Mouse (Mus musculus) T-cell, adult 2 months (primary cell): ENCODE data around the gene Rhox2e.
"Not testable (repeated sequence)": the region's sequence is repeated elsewhere in the genome, so short reads cannot be mapped to it uniquely, and the experiment has no call there.

ENCODE experiments used
- DNase-seq: peaks from one replicate; pipeline ENCODE4 v3.0.0; 2022; ENCODE audit warnings: low spot score

Gene Rhox2e

GRCm38 (mm10) chrX:37530152-37530551, at the start of gene Rhox2e:
TSS of gene Rhox2e (plus strand) at chrX:37530452.
- not testable (repeated sequence) for DNase-seq

- not testable (repeated sequence) for DNase-seq
Measured at GRCm38 (mm10) chrX:37514059-37514458, 16.2 kb upstream of the Rhox2e start, which contains the start of gene Rhox4d. TSS of gene Rhox4d (plus strand) at chrX:37514359.

GRCm38 (mm10) chrX:37541719-37542118, 11.5 kb downstream of the Rhox2e start, which contains the start of gene Rhox3e:
TSS of gene Rhox3e (plus strand) at chrX:37542019.
- DNase-seq: not testable (repeated sequence)

GRCm38 (mm10) chrX:37557112-37557511, 26.9 kb downstream of the Rhox2e start, which contains the start of gene Rhox4e:
TSS of gene Rhox4e (plus strand) at chrX:37557412.
- DNase-seq: not testable (repeated sequence)

GRCm38 (mm10) chrX:37571105-37571504, 40.9 kb downstream of the Rhox2e start, which contains the start of gene Rhox2f:
TSS of gene Rhox2f (plus strand) at chrX:37571405.
- DNase-seq: not testable (repeated sequence)

- not testable (repeated sequence) for DNase-seq
Measured at GRCm38 (mm10) chrX:37572638-37573037, 42.4 kb downstream of the Rhox2e start.

GRCm38 (mm10) chrX:37580692-37581091, 50.4 kb downstream of the Rhox2e start, which contains the start of gene Rhox3f:
TSS of gene Rhox3f (plus strand) at chrX:37580992.
- not testable (repeated sequence) for DNase-seq
